Mouse (Mus musculus): Measurements from ENCODE around the gene Mbd6. TPM values are rescaled to one million over a fixed set of nuclear protein-coding genes. Genes with fewer than 3 reads are reported as not detected.

Gene Mbd6
- polyA plus RNA-seq, 1 experiment from 2014 or later, result 14.8 TPM

DNA sequence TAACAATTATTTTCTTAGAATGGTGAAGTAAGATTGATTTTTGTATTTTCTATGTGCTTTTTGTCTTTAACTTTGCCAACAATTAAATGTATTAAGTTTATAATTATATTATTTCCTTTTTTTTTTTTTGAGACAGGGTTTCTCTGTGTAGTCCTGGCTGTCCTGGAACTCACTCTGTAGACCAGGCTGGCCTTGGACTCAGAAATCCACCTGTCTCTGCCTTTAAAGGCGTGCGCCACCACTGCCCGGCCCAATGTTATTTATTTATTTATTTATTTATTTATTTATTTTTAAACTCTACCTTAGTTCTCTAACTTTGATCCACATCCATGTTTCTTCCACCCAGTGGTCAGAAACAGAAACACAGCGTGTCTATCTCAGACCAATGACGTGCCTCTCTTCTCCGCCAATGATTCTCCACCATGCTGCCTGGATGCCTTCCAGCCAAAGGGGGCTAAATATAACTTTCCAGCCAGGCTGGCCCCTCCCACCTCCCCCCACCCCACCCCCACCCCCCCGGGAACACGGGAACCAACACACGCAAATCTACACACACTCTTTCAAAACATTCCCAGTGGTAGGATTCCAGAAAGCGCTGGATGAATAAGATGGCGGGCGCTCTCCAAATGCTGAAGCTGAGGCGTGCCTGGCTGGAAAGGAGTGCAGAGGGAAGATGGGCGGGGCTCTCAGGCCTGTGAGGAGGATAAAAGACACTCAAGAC is 33.0 kb downstream of the Mbd6 start:
- Histone ChIP-seq H3K9ac (replicated peaks; ENCODE audit: low read length) (no peak overlapping the region), H3K4me2 (replicated peaks; ENCODE audit: low read depth, low read length) (0 out of 2 replicates have a peak overlapping the region, but pooled peaks have one; percentile 27), H3K4me1 (ENCODE audit: insufficient read depth, low read length) (no peaks in the 10 kb centered on the region), H3K27me3 (ENCODE audit: insufficient read depth, low read length) (no peaks in the 10 kb centered on the region), H3K36me3 (ENCODE audit: insufficient read depth, low read length) (no peaks in the 10 kb centered on the region), H3K9me3 (ENCODE audit: low read length) (no peaks in the 10 kb centered on the region), H3K4me3 (ENCODE audit: low read length) (no peak overlapping the region), H3K27ac (ENCODE audit: low read length) (no peak overlapping the region)
- peak; percentile 74 for ATAC-seq (ENCODE audit: low FRiP score, low TSS enrichment)
- 21% methylated on average over 14 of the region's 14 CpGs for WGBS

- Histone ChIP-seq H3K27me3 (ENCODE audit: insufficient read depth, low read length) (no peaks in the 10 kb centered on the region), H3K4me1 (ENCODE audit: insufficient read depth, low read length) (no peaks in the 10 kb centered on the region), H3K36me3 (ENCODE audit: insufficient read depth, low read length) (no peaks in the 10 kb centered on the region), H3K27ac (ENCODE audit: low read length) (no peak overlapping the region), H3K4me2 (replicated peaks; ENCODE audit: low read depth, low read length) (no peak overlapping the region), H3K9me3 (ENCODE audit: low read length) (no peaks in the 10 kb centered on the region), H3K4me3 (ENCODE audit: low read length) (no peak overlapping the region), H3K9ac (replicated peaks; ENCODE audit: low read length) (no peak overlapping the region)
- WGBS, result 71% methylated on average over 5 of the region's 5 CpGs
- ATAC-seq (ENCODE audit: low FRiP score, low TSS enrichment), result no peak
Measured at GRCm38 (mm10) chr10:127250810-127251209, 38.0 kb downstream of the Mbd6 start.

DNA sequence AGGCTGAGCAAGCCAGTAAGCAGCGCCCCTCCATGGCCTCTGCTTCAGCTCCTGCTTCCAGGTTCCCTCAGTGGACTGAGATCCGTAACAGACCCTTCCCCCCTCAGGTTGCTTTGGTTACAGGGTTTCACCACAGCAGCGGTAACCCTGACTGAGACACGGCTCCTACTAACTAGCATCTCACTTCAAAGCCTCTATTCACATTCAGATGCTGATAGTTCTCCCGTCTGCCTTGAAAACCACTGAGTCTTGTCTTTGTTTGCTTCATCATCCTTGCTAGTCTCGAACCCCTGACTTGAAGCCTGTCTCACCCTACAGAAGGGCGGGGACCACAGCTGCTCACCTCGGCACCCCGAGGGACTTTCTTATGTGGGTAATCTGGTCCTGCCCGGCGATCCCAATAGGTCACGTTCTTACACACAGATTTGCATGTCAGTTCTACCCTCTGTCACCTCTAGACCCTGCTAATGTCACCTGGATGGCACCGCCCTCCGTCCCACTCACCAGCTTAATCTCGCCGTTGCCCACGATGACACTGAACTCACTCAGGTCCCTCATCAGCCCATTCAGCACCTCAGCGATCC is 50.5 kb downstream of the Mbd6 start:
- Histone ChIP-seq H3K9me3 (ENCODE audit: low read length) (no peaks in the 10 kb centered on the region), H3K27ac (ENCODE audit: low read length) (no peak overlapping the region), H3K36me3 (ENCODE audit: insufficient read depth, low read length) (no peaks in the 10 kb centered on the region), H3K4me1 (ENCODE audit: insufficient read depth, low read length) (no peaks in the 10 kb centered on the region), H3K4me2 (replicated peaks; ENCODE audit: low read depth, low read length) (no peak overlapping the region), H3K27me3 (ENCODE audit: insufficient read depth, low read length) (0 out of 2 replicates have a peak, but pooled peaks cover 4% of the 10 kb centered on the region), H3K4me3 (ENCODE audit: low read length) (no peak overlapping the region), H3K9ac (replicated peaks; ENCODE audit: low read length) (no peak overlapping the region)
- no peak for ATAC-seq (ENCODE audit: low FRiP score, low TSS enrichment)
- 65% methylated on average over 18 of the region's 18 CpGs for WGBS

- Histone ChIP-seq H3K27me3 (ENCODE audit: insufficient read depth, low read length) (0 out of 2 replicates have a peak, but pooled peaks cover 4% of the 10 kb centered on the region), H3K4me2 (replicated peaks; ENCODE audit: low read depth, low read length) (no peak overlapping the region), H3K4me1 (ENCODE audit: insufficient read depth, low read length) (no peaks in the 10 kb centered on the region), H3K9ac (replicated peaks; ENCODE audit: low read length) (no peak overlapping the region), H3K9me3 (ENCODE audit: low read length) (no peaks in the 10 kb centered on the region), H3K4me3 (ENCODE audit: low read length) (no peak overlapping the region), H3K36me3 (ENCODE audit: insufficient read depth, low read length) (no peaks in the 10 kb centered on the region), H3K27ac (ENCODE audit: low read length) (no peak overlapping the region)
- ATAC-seq (ENCODE audit: low FRiP score, low TSS enrichment), result no peak
- 44% methylated on average over 9 of the region's 9 CpGs for WGBS
Measured at GRCm38 (mm10) chr10:127236541-127236940, 52.3 kb downstream of the Mbd6 start.

DNA sequence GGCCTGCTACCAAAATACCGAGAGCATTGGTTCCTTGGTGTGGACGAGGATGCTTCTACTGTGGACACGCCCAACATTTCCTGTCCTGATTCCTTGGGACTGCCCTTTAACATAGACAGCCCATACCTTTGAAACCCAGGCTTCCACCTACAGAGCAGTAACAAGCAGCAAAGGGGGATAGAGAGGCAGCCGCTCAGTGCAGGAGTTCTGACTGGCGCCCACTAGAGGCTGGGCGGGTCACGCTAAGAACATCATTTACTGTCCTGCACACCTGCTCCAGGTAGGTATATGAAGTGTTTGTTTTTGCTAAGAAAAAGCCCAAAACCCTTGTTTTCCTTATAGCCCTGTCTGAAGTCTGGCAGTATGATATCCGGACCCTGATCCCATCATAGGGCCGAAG is 55.7 kb downstream of the Mbd6 start:
- no peak overlapping the region for H3K27ac ChIP-seq (ENCODE audit: low read length)
- no peak overlapping the region for H3K4me2 ChIP-seq (replicated peaks; ENCODE audit: low read depth, low read length)
- H3K4me1 ChIP-seq (ENCODE audit: insufficient read depth, low read length), result no peaks in the 10 kb centered on the region
- ATAC-seq (ENCODE audit: low FRiP score, low TSS enrichment), result no peak
- no peak overlapping the region for H3K4me3 ChIP-seq (ENCODE audit: low read length)
- whole genome bisulfite sequencing, result 80% methylated on average over 9 of the region's 9 CpGs
- no peaks in the 10 kb centered on the region for H3K27me3 ChIP-seq (ENCODE audit: insufficient read depth, low read length)
- H3K9me3 ChIP-seq (ENCODE audit: low read length), result no peaks in the 10 kb centered on the region
- H3K9ac ChIP-seq (replicated peaks; ENCODE audit: low read length), result no peak overlapping the region
- no peaks in the 10 kb centered on the region for H3K36me3 ChIP-seq (ENCODE audit: insufficient read depth, low read length)

Other genes starting within 250 kb of the Mbd6 start
- gene Mettl1, start 247.6 kb downstream of the Mbd6 start, polyA plus RNA-seq (2015; fragmentation: Nextera tagmentation; extraction: Ambion mirVana), result 52.8 and 58.2 TPM in 2 replicates
- 0.76 and 0.94 TPM in 2 replicates for gene Eef1akmt3, start 247.5 kb downstream of the Mbd6 start, polyA plus RNA-seq (2015; fragmentation: Nextera tagmentation; extraction: Ambion mirVana)
- 32.6 and 53.8 TPM in 2 replicates for gene Cyp27b1, start 240.8 kb downstream of the Mbd6 start, polyA plus RNA-seq (2015; fragmentation: Nextera tagmentation; extraction: Ambion mirVana)
- gene March9, start 228.8 kb downstream of the Mbd6 start, polyA plus RNA-seq (2015; fragmentation: Nextera tagmentation; extraction: Ambion mirVana), result 1.2 and 1.4 TPM in 2 replicates
- gene Cdk4, start 225.5 kb downstream of the Mbd6 start, polyA plus RNA-seq (2015; fragmentation: Nextera tagmentation; extraction: Ambion mirVana), result 1,871 and 1,917 TPM in 2 replicates
- gene Tspan31, start 218.8 kb downstream of the Mbd6 start, polyA plus RNA-seq (2015; fragmentation: Nextera tagmentation; extraction: Ambion mirVana), result 205 and 208 TPM in 2 replicates
- 0.04 and 0.09 TPM in 2 replicates for gene Agap2, start 213.7 kb downstream of the Mbd6 start, polyA plus RNA-seq (2015; fragmentation: Nextera tagmentation; extraction: Ambion mirVana)
- 106 and 110 TPM in 2 replicates for gene Os9, start 167.9 kb downstream of the Mbd6 start, polyA plus RNA-seq (2015; fragmentation: Nextera tagmentation; extraction: Ambion mirVana)
- 7.2 and 10.1 TPM in 2 replicates for gene B4galnt1, start 123.8 kb downstream of the Mbd6 start, polyA plus RNA-seq (2015; fragmentation: Nextera tagmentation; extraction: Ambion mirVana)
- 2.7 and 4.4 TPM in 2 replicates for gene Slc26a10, start 108.4 kb downstream of the Mbd6 start, polyA plus RNA-seq (2015; fragmentation: Nextera tagmentation; extraction: Ambion mirVana)
- gene Arhgef25, start 98.9 kb downstream of the Mbd6 start, polyA plus RNA-seq (2015; fragmentation: Nextera tagmentation; extraction: Ambion mirVana), result 47.8 and 53.8 TPM in 2 replicates
- 115 and 125 TPM in 2 replicates for gene Dtx3, start 93.3 kb downstream of the Mbd6 start, polyA plus RNA-seq (2015; fragmentation: Nextera tagmentation; extraction: Ambion mirVana)
- gene Pip4k2c, start 77.4 kb downstream of the Mbd6 start, polyA plus RNA-seq (2015; fragmentation: Nextera tagmentation; extraction: Ambion mirVana), result 50.9 and 52.2 TPM in 2 replicates
- 0.76 and 1.7 TPM in 2 replicates for gene Kif5a, start 25.7 kb downstream of the Mbd6 start, polyA plus RNA-seq (2015; fragmentation: Nextera tagmentation; extraction: Ambion mirVana)
- 206 and 212 TPM in 2 replicates for gene Dctn2, start 22.6 kb downstream of the Mbd6 start, polyA plus RNA-seq (2015; fragmentation: Nextera tagmentation; extraction: Ambion mirVana)
- gene Mars, start 22.8 kb upstream of the Mbd6 start, polyA plus RNA-seq (2015; fragmentation: Nextera tagmentation; extraction: Ambion mirVana), result 115 and 123 TPM in 2 replicates
- 2.5 and 2.6 TPM in 2 replicates for gene Arhgap9, start 32.9 kb upstream of the Mbd6 start, polyA plus RNA-seq (2015; fragmentation: Nextera tagmentation; extraction: Ambion mirVana)
- 7.5 and 9.5 TPM in 2 replicates for gene Gli1, start 53.0 kb upstream of the Mbd6 start, polyA plus RNA-seq (2015; fragmentation: Nextera tagmentation; extraction: Ambion mirVana)
- 0.08 TPM in 1 of 2 replicates, not detected in the other for gene Inhbe, start 65.4 kb upstream of the Mbd6 start, polyA plus RNA-seq (2015; fragmentation: Nextera tagmentation; extraction: Ambion mirVana)
- gene Inhbc, start 81.4 kb upstream of the Mbd6 start, polyA plus RNA-seq (2015; fragmentation: Nextera tagmentation; extraction: Ambion mirVana), result 0.09 and 0.24 TPM in 2 replicates
- 28.1 and 29.0 TPM in 2 replicates for gene R3hdm2, start 91.3 kb upstream of the Mbd6 start, polyA plus RNA-seq (2015; fragmentation: Nextera tagmentation; extraction: Ambion mirVana)
- gene Stac3, start 212.7 kb upstream of the Mbd6 start, polyA plus RNA-seq (2015; fragmentation: Nextera tagmentation; extraction: Ambion mirVana), result 0.85 and 1.9 TPM in 2 replicates
- gene Ndufa4l2, start 225.9 kb upstream of the Mbd6 start, polyA plus RNA-seq (2015; fragmentation: Nextera tagmentation; extraction: Ambion mirVana), result 74.4 and 77.3 TPM in 2 replicates
- 119 and 123 TPM in 2 replicates for gene Shmt2, start 233.4 kb upstream of the Mbd6 start, polyA plus RNA-seq (2015; fragmentation: Nextera tagmentation; extraction: Ambion mirVana)
- 1.8 and 2.3 TPM in 2 replicates for gene Nxph4, start 245.5 kb upstream of the Mbd6 start, polyA plus RNA-seq (2015; fragmentation: Nextera tagmentation; extraction: Ambion mirVana)